Mouse (Mus musculus) olfactory bulb, adult 2 months (tissue): ENCODE data around the gene Pigs. TPM values are rescaled to one million over a fixed set of nuclear protein-coding genes. Genes with fewer than 3 reads are reported as not detected.

ENCODE experiments used
- H3K27ac ChIP-seq: fragments of 200-500 bp; 2 replicates; pipeline ENCODE4 v1.5.1; 2012; ENCODE audit warnings: low read depth, low read length; ENCODE audit not compliant: insufficient read depth
- H3K4me1 ChIP-seq: fragments of 200-500 bp; 2 replicates; pipeline ENCODE4 v1.6.1; 2012; ENCODE audit warnings: low read length; ENCODE audit not compliant: control insufficient read depth, insufficient read depth
- H3K4me3 ChIP-seq: fragments of 200-500 bp; 2 replicates; pipeline ENCODE4 v1.5.1; 2012; ENCODE audit warnings: mild to moderate bottlenecking, low read depth, low read length, moderate library complexity; ENCODE audit not compliant: insufficient read depth
- CTCF ChIP-seq: fragments of 200-500 bp; IDR thresholded peaks from 2 replicates; pipeline ENCODE4 v1.5.1; 2012; ENCODE audit warnings: low read depth, mild to moderate bottlenecking, low read length, moderate library complexity; ENCODE audit not compliant: insufficient read depth
- POLR2A ChIP-seq: fragments of 200-500 bp; IDR thresholded peaks from 2 replicates; pipeline ENCODE4 v1.6.1; 2012; ENCODE audit warnings: mild to moderate bottlenecking, low read depth, low read length, moderate library complexity; ENCODE audit not compliant: insufficient read depth
- WGBS: fragments of 180-500 bp; shearing (Covaris S2); methylation state at CpG from one replicate; pipeline ENCODE4 v1.1.7; 2018; 5-methylcytosine and 5-hydroxymethylcytosine counted together
- polyA plus RNA-seq: library from polyadenylated mRNA; stranded (reverse); fragments of >200 nt; gene quantifications from 2 replicates; pipeline ENCODE4 v1.2.4, GENCODE M21; 2012; ENCODE audit warnings: low replicate concordance; ENCODE audit not compliant: missing spikeins, insufficient read depth, insufficient read length

The Pigs gene
- polyA plus RNA-seq, 1 experiment = not detected

DNA sequence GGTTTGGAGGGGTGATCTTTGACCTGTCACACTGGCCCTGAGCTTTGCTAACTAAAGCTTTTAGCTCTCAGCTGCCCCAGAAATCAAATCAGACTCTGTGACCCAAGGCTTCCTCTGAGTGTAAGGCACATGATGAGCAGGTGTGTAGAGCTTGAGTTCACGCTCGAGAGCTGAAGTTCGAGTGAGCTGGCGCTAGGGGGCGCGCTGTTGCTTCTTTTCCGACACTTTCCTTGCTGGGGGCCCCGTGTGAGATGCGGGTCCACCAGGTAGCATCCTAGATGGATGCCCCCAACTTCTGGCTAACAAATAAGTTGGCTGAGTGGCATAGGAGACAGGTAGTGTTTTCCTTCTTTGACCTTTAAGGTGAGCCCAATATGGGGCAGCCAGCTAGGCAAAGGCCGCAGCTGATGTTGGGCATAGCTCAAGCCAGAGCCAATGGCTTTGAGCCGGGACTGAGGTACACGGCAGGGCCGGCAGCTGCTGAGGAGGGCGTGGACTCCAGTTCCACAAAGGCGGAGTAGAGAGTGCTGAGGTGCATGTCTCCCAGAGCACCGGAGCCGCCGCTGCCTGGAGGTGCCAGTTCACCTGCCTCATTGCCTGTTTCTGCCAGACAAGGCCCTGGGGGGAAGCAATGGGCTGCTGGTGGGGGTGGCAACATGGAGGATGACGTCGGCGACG lies 30.3 kb downstream of the Pigs start:
- TF ChIP-seq CTCF (peak; percentile 74), POLR2A (no peak)
- Histone ChIP-seq H3K4me1 (no peaks in the 10 kb centered on the region), H3K27ac (no peak overlapping the region), H3K4me3 (no peak overlapping the region)
- WGBS = 21% methylated on average over 22 of the region's 22 CpGs

DNA sequence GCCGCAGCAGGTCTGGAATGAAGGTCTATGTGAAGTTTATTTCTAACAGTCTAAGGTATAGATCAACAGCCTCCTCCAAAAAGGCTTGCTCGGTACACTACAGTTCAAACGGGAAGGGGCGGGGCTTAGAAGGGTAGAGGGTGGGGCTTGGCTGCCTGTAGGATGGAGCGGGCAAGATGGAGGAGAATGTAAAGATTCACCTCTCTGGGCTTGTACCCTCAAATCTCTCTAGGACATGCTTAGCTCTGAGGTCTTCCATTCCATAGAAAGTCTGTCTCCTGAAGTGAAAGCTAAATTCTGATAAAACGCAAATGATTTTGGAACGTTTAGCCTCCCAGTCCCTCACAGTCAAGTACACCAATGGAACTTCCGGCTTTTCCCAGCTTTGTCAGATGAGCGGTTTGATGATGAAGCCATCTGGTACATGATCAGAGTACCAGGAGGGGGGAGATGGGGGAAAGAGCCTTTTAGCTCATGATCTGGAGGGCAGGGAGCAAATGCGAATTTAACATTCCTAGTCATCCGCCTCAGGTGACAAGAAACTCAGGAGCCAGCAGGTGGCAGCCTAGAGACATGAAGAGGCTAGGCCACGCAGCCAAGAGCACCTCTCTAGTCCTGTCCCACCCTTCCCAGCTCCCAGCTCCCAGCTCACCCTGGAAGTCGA lies 32.0 kb downstream of the Pigs start:
- H3K4me3 ChIP-seq = peak overlapping the region; percentile 29
- no peak overlapping the region for H3K27ac ChIP-seq
- TF ChIP-seq CTCF = peak; percentile 55; the same call in 1 of the 2 replicates
- no peak for TF ChIP-seq POLR2A
- WGBS = 14% methylated on average over 13 of the region's 13 CpGs
- H3K4me1 ChIP-seq = no peaks in the 10 kb centered on the region

DNA sequence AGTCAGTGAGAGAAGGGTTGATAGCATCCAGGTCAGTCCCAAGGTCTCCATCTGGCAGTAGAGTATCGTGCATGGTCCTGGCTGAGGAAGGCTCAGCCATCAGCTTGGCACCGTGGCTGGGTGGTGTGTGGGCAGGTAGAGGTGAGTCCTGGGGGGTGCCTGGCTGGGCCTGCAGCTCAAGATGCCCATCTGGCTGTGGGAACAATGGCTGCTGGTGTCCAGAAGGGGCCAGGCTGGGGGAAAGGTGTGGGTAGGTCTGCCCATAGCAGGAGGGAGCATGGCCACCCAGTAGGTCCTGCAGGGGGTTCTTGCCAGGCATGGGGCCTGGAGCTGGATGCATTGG lies 32.5 kb downstream of the Pigs start:
- TF ChIP-seq CTCF (no peak), POLR2A (no peak)
- 65% methylated on average over 2 of the region's 2 CpGs for WGBS
- no peak overlapping the region for H3K4me3 ChIP-seq
- no peaks in the 10 kb centered on the region for H3K4me1 ChIP-seq
- H3K27ac ChIP-seq = no peak overlapping the region

DNA sequence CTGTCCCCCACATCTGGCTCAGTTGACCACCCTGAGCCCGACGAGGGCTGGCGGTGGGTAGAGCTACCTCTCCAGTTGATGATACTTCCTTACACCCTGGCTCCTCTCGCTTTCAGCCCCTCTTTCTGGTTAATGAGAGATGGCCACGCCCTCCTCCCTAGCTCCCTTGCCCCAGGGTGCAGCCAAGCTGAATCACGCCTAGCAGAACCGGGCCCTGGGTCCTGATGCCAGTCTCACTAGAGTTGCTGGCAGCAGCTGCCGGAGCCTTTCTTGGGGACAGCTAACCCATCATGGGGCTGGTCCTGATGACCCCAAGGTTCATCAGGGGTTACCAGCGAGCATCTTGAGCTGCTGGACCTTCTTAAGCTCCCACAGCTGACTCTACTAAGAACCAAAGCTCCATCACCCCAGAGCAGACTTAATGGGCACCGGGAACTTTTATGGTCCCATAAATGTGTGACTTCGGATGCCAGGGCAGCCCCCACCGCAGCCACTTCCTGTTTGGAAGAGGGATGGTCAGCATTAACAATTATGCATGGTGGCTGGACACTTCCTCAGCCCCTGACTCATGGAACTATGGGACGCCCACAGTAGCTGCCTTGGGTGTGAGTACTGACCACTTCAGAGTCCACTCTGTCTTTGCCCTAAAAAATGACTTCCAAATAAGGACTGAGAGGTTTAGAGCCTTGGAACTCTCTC lies 35.2 kb downstream of the Pigs start:
- Histone ChIP-seq H3K4me3 (no peak overlapping the region), H3K4me1 (no peaks in the 10 kb centered on the region), H3K27ac (no peak overlapping the region)
- WGBS = 87% methylated on average over 13 of the region's 13 CpGs
- TF ChIP-seq CTCF (no peak), POLR2A (no peak)

DNA sequence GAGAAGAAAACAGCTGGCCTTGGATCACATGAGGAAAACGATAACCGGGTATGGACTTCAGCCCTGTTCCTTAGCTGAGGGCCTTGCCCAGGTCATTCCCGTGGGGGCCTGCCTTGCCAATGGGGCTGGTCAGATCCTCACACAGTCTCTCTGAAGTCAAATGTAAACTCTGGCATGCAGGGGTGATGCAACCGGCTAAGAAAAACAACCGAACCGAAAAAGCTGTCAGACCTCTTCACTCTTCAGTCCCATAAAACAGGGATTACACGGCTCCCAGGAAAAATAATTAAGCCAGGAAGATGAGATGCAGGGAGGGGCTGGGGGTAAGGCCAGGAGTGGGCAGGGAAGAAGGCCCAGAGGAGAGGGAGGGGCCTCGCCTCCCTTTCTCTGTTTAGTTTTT lies 35.9 kb downstream of the Pigs start:
- Histone ChIP-seq H3K4me3 (no peak overlapping the region), H3K4me1 (no peaks in the 10 kb centered on the region), H3K27ac (no peak overlapping the region)
- WGBS = 70% methylated on average over 8 of the region's 8 CpGs
- TF ChIP-seq POLR2A (no peak), CTCF (no peak)

DNA sequence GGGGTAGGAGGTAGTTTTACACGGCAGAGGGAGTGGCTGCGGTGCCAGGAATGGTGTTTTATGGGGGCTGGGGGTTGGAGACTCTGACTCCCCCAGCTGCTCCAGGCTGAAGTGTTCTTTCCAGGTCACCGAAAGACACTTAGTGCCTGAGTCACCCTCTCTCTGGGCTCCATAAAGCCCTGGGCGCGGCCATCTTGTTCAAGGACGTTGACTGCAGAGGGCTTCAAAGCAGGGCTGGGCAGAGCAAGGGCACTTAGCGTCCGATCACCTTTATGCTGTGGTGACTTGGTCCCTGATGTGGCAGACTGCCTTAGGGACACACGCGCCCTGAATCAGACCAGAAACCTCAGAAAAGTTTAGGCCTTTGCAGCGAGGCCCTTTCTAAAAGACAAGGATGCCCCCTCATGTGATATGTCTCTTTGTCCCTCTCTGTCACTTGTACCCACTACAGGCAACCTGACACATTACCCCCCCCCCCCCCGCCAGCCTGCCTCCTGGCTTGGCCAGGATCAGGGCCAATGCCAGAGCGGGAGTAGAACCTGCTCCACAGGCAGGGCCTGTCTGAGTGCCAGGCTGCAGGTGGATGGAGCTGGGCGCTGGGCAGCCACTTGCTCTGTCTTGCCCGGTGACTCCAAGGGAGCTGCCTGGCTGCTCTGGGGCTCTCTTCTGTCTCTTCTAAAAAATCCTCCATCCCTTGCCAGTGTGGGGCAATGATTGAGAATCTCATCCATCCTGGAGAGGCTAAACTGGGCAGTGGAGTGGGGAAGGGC lies 39.4 kb downstream of the Pigs start:
- Histone ChIP-seq H3K27ac (no peak overlapping the region), H3K4me1 (no peaks in the 10 kb centered on the region), H3K4me3 (no peak overlapping the region)
- no peak for TF ChIP-seq CTCF
- no peak for TF ChIP-seq POLR2A
- WGBS = 97% methylated on average over 15 of the region's 15 CpGs

DNA sequence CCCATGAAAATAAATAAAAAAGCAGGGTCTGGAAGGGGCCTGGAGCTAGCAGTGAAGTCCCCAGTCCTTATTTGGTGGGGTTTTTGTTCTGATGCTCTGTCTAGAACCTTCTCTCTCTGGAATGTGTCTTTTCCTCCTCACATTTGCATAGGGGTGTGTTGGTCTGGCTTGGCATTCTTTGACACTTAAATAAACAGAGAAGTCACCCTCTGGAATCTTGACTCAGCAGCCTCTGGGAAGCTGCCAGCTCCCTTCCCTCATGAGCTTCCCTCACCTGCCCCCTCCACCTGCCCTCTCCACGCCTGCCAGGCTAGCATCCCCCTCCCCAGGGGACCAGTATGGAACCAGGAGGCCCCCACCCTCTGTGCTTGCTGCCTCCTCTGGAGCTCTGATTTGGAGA lies 42.2 kb downstream of the Pigs start:
- Histone ChIP-seq H3K27ac (no peak overlapping the region), H3K4me3 (no peak overlapping the region), H3K4me1 (no peaks in the 10 kb centered on the region)
- TF ChIP-seq CTCF = no peak
- no peak for TF ChIP-seq POLR2A
- WGBS = 65% methylated on average over 1 of the region's 1 CpGs

DNA sequence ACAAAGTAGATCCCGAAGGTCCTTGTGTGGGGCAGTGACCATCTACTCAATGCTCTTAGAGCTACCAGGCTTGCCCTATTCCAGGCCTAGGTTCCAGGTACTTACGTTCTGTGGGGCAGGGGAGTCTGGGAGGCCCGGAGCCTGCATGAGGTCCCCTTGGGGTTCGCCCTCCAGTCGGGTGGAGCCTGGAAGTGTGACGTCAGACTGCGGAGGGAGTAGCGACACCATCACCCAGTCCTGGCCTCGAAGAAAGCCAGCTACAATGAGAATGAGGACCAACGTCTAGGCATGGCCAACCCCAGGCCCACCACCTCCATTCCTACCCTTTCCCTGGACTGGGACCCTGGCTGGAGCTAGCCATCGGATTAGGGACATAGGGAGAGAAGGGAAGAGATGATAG lies 43.5 kb downstream of the Pigs start:
- H3K4me1 ChIP-seq = no peaks in the 10 kb centered on the region
- no peak overlapping the region for H3K27ac ChIP-seq
- H3K4me3 ChIP-seq = no peak overlapping the region
- WGBS = 94% methylated on average over 11 of the region's 11 CpGs
- TF ChIP-seq POLR2A (no peak), CTCF (no peak)
